Mouse (Mus musculus) neutrophil, adult 5-6 weeks (primary cell): ENCODE results near the gene Rab35. TPM values are rescaled to one million over a fixed set of nuclear protein-coding genes. Genes with fewer than 3 reads are reported as not detected.

Experiments used
- ATAC-seq: fragments of 151-379, 151-347 bp; 2 replicates; pipeline ENCODE4 v1.8.0; 2017; ENCODE audit warnings: mild to moderate bottlenecking, moderate TSS enrichment; ENCODE audit not compliant: insufficient number of reproducible peaks, poor library complexity, low FRiP score, severe bottlenecking; ENCODE audit errors: extremely low read depth
- total RNA-seq: library from RNA; stranded (forward); fragments of 200-1000 nt; gene quantifications from 2 replicates; pipeline ENCODE4 v1.2.3, GENCODE M21; 2017

The Rab35 gene
- total RNA-seq, 1 experiment from 2014 or later: 63.9 TPM

- no peak for ATAC-seq
Observed at GRCm38 (mm10) chr5:115693271-115693670, 61.6 kb downstream of the Rab35 start.

DNA sequence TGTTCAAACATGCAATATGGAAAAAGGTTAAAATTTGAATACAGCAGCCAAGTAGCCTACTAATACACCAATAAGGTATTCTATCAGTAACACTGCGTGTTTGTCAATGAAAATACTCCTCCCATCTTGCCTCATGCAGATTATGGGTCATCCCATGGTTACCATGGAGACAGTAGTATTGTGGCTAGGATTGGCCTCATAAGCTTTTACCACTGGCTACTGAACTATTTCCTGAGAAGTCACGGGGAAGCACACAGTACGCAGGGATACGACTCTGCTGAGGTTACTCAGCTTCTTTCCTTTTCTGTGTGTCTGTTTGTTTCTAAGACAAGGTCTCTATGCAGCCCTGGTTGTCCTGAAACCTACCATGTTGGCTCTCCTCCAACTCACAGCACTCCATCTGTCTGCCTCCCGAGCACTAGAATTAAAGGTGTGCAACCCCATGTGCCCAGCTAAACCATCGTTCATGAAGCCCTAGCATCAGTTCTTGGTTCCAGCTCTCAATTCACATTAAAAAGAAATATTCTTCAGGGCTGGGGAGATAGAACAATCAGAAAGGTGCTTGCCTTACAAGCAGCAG lies 63.6 kb downstream of the Rab35 start:
- no peak for ATAC-seq

GRCm38 (mm10) chr5:115696811-115697210 lies 65.1 kb downstream of the Rab35 start:
- no peak for ATAC-seq

Other genes with a start within 250 kb of the Rab35 start
- gene Msi1, start 202.3 kb upstream of the Rab35 start, total RNA-seq: not detected in 2 replicates
- gene Pla2g1b, start 165.6 kb upstream of the Rab35 start, total RNA-seq: not detected in 2 replicates
- 6.1 and 11.3 TPM in 2 replicates for gene Sirt4, start 147.2 kb upstream of the Rab35 start, total RNA-seq
- 242 and 288 TPM in 2 replicates for gene Pxn, start 125.2 kb upstream of the Rab35 start, total RNA-seq
- gene Rplp0, start 72.4 kb upstream of the Rab35 start, total RNA-seq: 808 and 842 TPM in 2 replicates
- gene Gcn1l1, start 66.7 kb upstream of the Rab35 start, total RNA-seq: 37.0 and 39.8 TPM in 2 replicates
- 11.4 and 12.5 TPM in 2 replicates for gene Bicdl1, start 99.7 kb downstream of the Rab35 start, total RNA-seq
- gene Cit, start 213.4 kb downstream of the Rab35 start, total RNA-seq: 1.5 and 2.0 TPM in 2 replicates